Mouse (Mus musculus): ENCODE measurements around the gene Mthfd1.

DNA sequence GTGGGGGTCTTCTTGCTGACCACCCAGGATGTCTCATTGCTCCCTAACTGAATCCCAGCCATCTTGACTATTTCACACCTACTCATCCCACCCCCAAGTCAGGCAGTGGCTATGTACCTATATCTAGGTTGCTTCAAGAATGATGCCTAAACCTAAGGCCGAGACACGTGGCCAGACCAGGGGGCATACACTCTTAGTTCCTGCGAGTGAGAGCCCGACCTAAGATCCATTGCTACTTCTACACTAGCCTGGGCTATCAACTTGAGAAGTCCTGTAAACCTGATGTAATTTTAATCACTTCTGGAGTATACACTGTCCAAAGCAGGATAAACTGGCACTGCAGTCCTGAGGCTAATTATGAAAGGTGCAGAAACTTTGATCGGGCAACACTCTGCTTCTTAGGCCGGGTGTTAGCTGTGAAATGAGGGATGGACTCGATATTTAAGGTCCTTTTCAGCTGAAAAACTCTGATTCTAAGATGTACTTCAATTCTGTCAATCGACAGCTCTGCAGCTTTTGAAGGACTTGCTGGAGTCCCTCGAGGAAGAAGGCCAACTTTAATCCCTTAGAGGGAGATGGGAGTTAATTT, 113.2 kb downstream of the Mthfd1 start:
- no peak for TF ChIP-seq CTCF (IDR thresholded peaks at IDR 0.05; ENCODE audit: borderline replicate concordance, control insufficient read depth, extremely low read depth, insufficient read depth, low read length, poor library complexity)
- TF ChIP-seq POLR2A (IDR thresholded peaks at IDR 0.05; ENCODE audit: control insufficient read depth, extremely low read depth, insufficient read depth, low read length, poor library complexity), result no peak
